Mouse (Mus musculus) liver (tissue): ENCODE measurements around the gene Myo1b.

ENCODE experiments used
- DNase-seq: peaks from one replicate; pipeline ENCODE4 v3.0.0-alpha.2; 2020; ENCODE audit warnings: mixed read lengths

Myo1b gene

GRCm38 (mm10) chr1:51915576-51916156 is at the start of gene Myo1b:
TSS of gene Myo1b (minus strand) at chr1:51916071.
- DNase-seq = peak; percentile 64

- DNase-seq = no peak
Observed at GRCm38 (mm10) chr1:51964647-51965046, 48.8 kb upstream of the Myo1b start.

GRCm38 (mm10) chr1:51947116-51947515 is 31.2 kb upstream of the Myo1b start:
- DNase-seq = no peak

GRCm38 (mm10) chr1:51944755-51945154 is 28.9 kb upstream of the Myo1b start:
- peak; percentile 18 for DNase-seq

GRCm38 (mm10) chr1:51938357-51938756 is 22.5 kb upstream of the Myo1b start:
- DNase-seq = no peak

GRCm38 (mm10) chr1:51935006-51935405 is 19.1 kb upstream of the Myo1b start:
- DNase-seq = no peak

- no peak for DNase-seq
Observed at GRCm38 (mm10) chr1:51934176-51934924, 18.5 kb upstream of the Myo1b start.

GRCm38 (mm10) chr1:51932826-51933225 is 17.0 kb upstream of the Myo1b start:
- no peak for DNase-seq

GRCm38 (mm10) chr1:51931561-51931960 is 15.7 kb upstream of the Myo1b start:
- no peak for DNase-seq

- DNase-seq = no peak
Observed at GRCm38 (mm10) chr1:51930584-51930983, 14.7 kb upstream of the Myo1b start.

GRCm38 (mm10) chr1:51929557-51929956 is 13.7 kb upstream of the Myo1b start:
- DNase-seq = no peak

- DNase-seq = no peak
Observed at GRCm38 (mm10) chr1:51922820-51923219, 6.9 kb upstream of the Myo1b start.

GRCm38 (mm10) chr1:51916276-51916675 is 405 bp upstream of the Myo1b start:
- no peak for DNase-seq

- peak; percentile 78 for DNase-seq
Observed at GRCm38 (mm10) chr1:51915051-51915575, 758 bp downstream of the Myo1b start.

GRCm38 (mm10) chr1:51914095-51914494 is 1.8 kb downstream of the Myo1b start:
- DNase-seq = no peak

GRCm38 (mm10) chr1:51913071-51913814 is 2.6 kb downstream of the Myo1b start:
- DNase-seq = no peak

- no peak for DNase-seq
Observed at GRCm38 (mm10) chr1:51911331-51911730, 4.5 kb downstream of the Myo1b start.

GRCm38 (mm10) chr1:51909204-51909603 is 6.7 kb downstream of the Myo1b start:
- no peak for DNase-seq

- DNase-seq = no peak
Observed at GRCm38 (mm10) chr1:51907821-51908220, 8.1 kb downstream of the Myo1b start.

- DNase-seq = no peak
Observed at GRCm38 (mm10) chr1:51906206-51906906, 9.5 kb downstream of the Myo1b start.

GRCm38 (mm10) chr1:51905073-51905472 is 10.8 kb downstream of the Myo1b start:
- no peak for DNase-seq

GRCm38 (mm10) chr1:51897160-51897572 is 18.7 kb downstream of the Myo1b start:
- no peak for DNase-seq

GRCm38 (mm10) chr1:51895961-51896360 is 19.9 kb downstream of the Myo1b start:
- no peak for DNase-seq
